Mouse (Mus musculus): ENCODE data around the gene Dnaaf5.

DNA sequence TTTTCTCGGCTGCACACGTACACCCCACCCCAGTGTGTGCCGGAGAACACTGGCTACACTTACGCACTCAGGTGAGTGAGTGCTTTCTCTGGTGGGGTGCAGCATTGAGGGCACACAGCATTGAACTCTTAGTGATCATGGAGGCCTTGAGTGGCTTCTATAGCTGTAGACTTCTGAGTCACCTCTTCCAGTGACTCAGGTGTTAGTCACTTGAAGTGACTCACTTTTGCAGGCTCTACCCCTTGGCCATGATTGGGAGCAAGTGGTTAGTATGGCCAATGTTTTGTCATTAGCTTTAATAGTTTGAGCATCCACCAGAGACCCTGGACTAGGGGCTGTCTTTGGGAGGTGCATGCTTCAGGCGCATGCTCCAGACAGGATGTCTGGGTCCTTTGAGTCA is 65.2 kb downstream of the Dnaaf5 start:
- no peak for TF ChIP-seq GATA1 (IDR thresholded peaks at IDR 0.05; ENCODE audit: low read length)
- TF ChIP-seq TAL1 (IDR thresholded peaks at IDR 0.05; ENCODE audit: low read length): no peak

Data from erythroblast, embryonic 14.5 days (primary cell).